Comparison of ENCODE assay signal across 11 mouse cellular contexts in the genomic region with DNA sequence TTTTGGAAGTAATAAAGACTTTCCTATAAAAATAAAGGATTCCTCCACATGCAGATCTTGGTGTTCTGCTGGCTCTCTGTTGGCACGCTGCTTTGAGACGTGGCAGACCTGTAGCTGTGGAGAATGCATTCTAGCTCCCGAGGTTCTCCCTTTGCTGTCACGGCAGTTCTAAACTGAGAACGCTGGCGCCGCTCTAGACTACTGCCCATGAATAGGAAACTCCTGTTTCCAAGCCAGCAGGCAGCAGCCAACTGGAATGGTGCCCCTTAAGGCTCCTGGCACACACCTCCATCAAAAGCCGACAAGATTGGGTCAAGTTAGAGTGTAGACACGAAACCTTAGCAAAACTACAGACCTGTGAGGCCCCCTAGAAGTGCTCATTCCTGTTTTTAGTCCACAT. TPM values are rescaled to one million over a fixed set of nuclear protein-coding genes. Genes with fewer than 3 reads are reported as not detected.
A peak's percentile ranks its signal among the peaks of the same experiment; 100 is the strongest.
DNase-seq lines count a peak whose midpoint lies in the region; ATAC-seq and TF ChIP-seq lines count a peak whose summit lies in the region.
"Had no signal": no experiment of that assay in that cellular context is flagged by ENCODE, and none has a peak within 500 bp of the region (broad histone marks: within the 10 kb centered on the region; RNA-seq: fewer than 3 reads in every experiment).

No protein-coding gene starts in this region.

- intact Hi-C loops in left cerebral cortex, postnatal 36 days (cut with DNase I) = no loop called here

- no peaks in the 10 kb centered on the region for H3K4me1 ChIP-seq in midbrain, embryonic 15.5 days

- H3K27ac ChIP-seq in layer of hippocampus, adult 2 months = peak overlapping the region; percentile 37
- no peak overlapping the region for H3K27ac ChIP-seq in midbrain, embryonic 15.5 days
- H3K27ac ChIP-seq: hindbrain, embryonic 10.5 days; neural tube, embryonic 12.5 days had no signal

- no peak overlapping the region for H3K4me2 ChIP-seq in midbrain, embryonic 15.5 days
- H3K4me2 ChIP-seq: neural tube, embryonic 12.5 days had no signal

- no peak overlapping the region for H3K4me3 ChIP-seq in layer of hippocampus, adult 2 months
- H3K4me3 ChIP-seq in midbrain, embryonic 15.5 days = no peak overlapping the region
- H3K4me3 ChIP-seq: hindbrain, embryonic 10.5 days; neural tube, embryonic 12.5 days had no signal

- no peak overlapping the region for H3K9ac ChIP-seq in midbrain, embryonic 15.5 days
- H3K9ac ChIP-seq: neural tube, embryonic 12.5 days had no signal

- TF ChIP-seq CTCF in layer of hippocampus, adult 2 months (conservative IDR thresholded peaks at IDR 0.05) = 0 out of 2 replicates have a peak, but pooled peaks have one; percentile 7

- H3K36me3 ChIP-seq in midbrain, embryonic 15.5 days (replicated peaks) = no peaks in the 10 kb centered on the region

- no peak for ATAC-seq in midbrain, embryonic 15.5 days (replicated peaks)
- no peak for ATAC-seq in megakaryocyte-erythroid progenitor cell, adult 5-6 weeks (replicated peaks; ENCODE audit: low FRiP score, low TSS enrichment, poor library complexity, severe bottlenecking)

- WGBS in midbrain, embryonic 15.5 days = 94% methylated on average over 9 of the region's 9 CpGs

- no peaks in the 10 kb centered on the region for H3K9me3 ChIP-seq in midbrain, embryonic 15.5 days
- H3K9me3 ChIP-seq: G1E; hindbrain, embryonic 10.5 days; neural tube, embryonic 12.5 days had no signal

- no peaks in the 10 kb centered on the region for H3K27me3 ChIP-seq in midbrain, embryonic 15.5 days (replicated peaks)
- H3K27me3 ChIP-seq: neural tube, embryonic 12.5 days had no signal

- peak; percentile 17 to 33 for DNase-seq in layer of hippocampus, adult 2 months (ENCODE audit: low spot score in 2 of 2)
- no peak for DNase-seq in layer of hippocampus, adult 11-12 months (ENCODE audit: low spot score)
- DNase-seq in cerebellum, postnatal 10 days = peak; percentile 73 to 75
- DNase-seq in gastrocnemius, postnatal 10 days = peak; percentile 47
- DNase-seq in left cerebral cortex, postnatal 36 days (ENCODE audit: low spot score in 2 of 2) = peak; percentile 54 to 57
- no peak for DNase-seq in thymus, adult 18-20 months

RNA-seq across cellular contexts. Expression of a gene that starts 10.8 kb away (rescaled TPM):
- total RNA-seq in layer of hippocampus, adult 2 months (2021) = 10 to 100 TPM; 31.0 to 32.6 TPM
- total RNA-seq in gastrocnemius, postnatal 10 days (2021) = 10 to 100 TPM; 28.2 to 41.3 TPM
- 10 to 100 TPM; 20.9 to 23.0 TPM for total RNA-seq in left cerebral cortex, postnatal 36 days (2021)
- polyA plus RNA-seq in midbrain, embryonic 15.5 days (2015; fragmentation: Nextera tagmentation; extraction: Ambion mirVana) = 45.6 and 51.9 TPM in 2 replicates
- total RNA-seq in megakaryocyte-erythroid progenitor cell, adult 5-6 weeks (2014; fragmentation: Nextera tagmentation) = 78.8 and 91.1 TPM in 2 replicates
- 53.1 and 89.0 TPM in 2 replicates for total RNA-seq in megakaryocyte-erythroid progenitor cell, adult 5-6 weeks (2017)

RNA-seq across cellular contexts. Expression of a gene that starts 37.7 kb away (rescaled TPM):
- under 1 TPM; 0.26 to 0.52 TPM for total RNA-seq in layer of hippocampus, adult 2 months (2021)
- total RNA-seq in gastrocnemius, postnatal 10 days (2021) = 1 to 10 TPM in 1 of 2 experiments, under 1 TPM in 1; 0.68 to 1.1 TPM
- total RNA-seq in left cerebral cortex, postnatal 36 days (2021) = under 1 TPM in 1 of 2 experiments, not detected in 1; 0.32 TPM
- polyA plus RNA-seq in midbrain, embryonic 15.5 days (2015; fragmentation: Nextera tagmentation; extraction: Ambion mirVana) = 0.13 TPM in 1 of 2 replicates, not detected in the other
- not detected in 2 replicates for total RNA-seq in megakaryocyte-erythroid progenitor cell, adult 5-6 weeks (2014; fragmentation: Nextera tagmentation)
- not detected in 2 replicates for total RNA-seq in megakaryocyte-erythroid progenitor cell, adult 5-6 weeks (2017)
- polyA plus RNA-seq: G1E; hindbrain, embryonic 10.5 days had no signal

RNA-seq across cellular contexts. Expression of a gene that starts 38.4 kb away (rescaled TPM):
- total RNA-seq in layer of hippocampus, adult 2 months (2021) = 10 to 100 TPM; 58.0 to 58.7 TPM
- total RNA-seq in gastrocnemius, postnatal 10 days (2021) = 10 to 100 TPM; 61.0 to 62.5 TPM
- 10 to 100 TPM; 41.8 to 45.9 TPM for total RNA-seq in left cerebral cortex, postnatal 36 days (2021)
- 107 and 109 TPM in 2 replicates for polyA plus RNA-seq in midbrain, embryonic 15.5 days (2015; fragmentation: Nextera tagmentation; extraction: Ambion mirVana)
- total RNA-seq in megakaryocyte-erythroid progenitor cell, adult 5-6 weeks (2014; fragmentation: Nextera tagmentation) = 242 and 387 TPM in 2 replicates
- total RNA-seq in megakaryocyte-erythroid progenitor cell, adult 5-6 weeks (2017) = 375 and 422 TPM in 2 replicates

RNA-seq across cellular contexts. Expression of a gene that starts 38.5 kb away (rescaled TPM):
- 100 to 1,000 TPM; 121 to 124 TPM for total RNA-seq in layer of hippocampus, adult 2 months (2021)
- total RNA-seq in gastrocnemius, postnatal 10 days (2021) = 100 to 1,000 TPM; 205 to 206 TPM
- 100 to 1,000 TPM; 113 to 127 TPM for total RNA-seq in left cerebral cortex, postnatal 36 days (2021)
- polyA plus RNA-seq in midbrain, embryonic 15.5 days (2015; fragmentation: Nextera tagmentation; extraction: Ambion mirVana) = 254 and 256 TPM in 2 replicates
- 467 and 537 TPM in 2 replicates for total RNA-seq in megakaryocyte-erythroid progenitor cell, adult 5-6 weeks (2014; fragmentation: Nextera tagmentation)
- 474 and 558 TPM in 2 replicates for total RNA-seq in megakaryocyte-erythroid progenitor cell, adult 5-6 weeks (2017)

Comparison
In these comparisons a context has a peak if more than half of its experiments do, and no peak if none do; other contexts are left out.
1. DNase-seq: peak in layer of hippocampus, adult 2 months (2 of 2), cerebellum, postnatal 10 days (2 of 2), gastrocnemius, postnatal 10 days (single experiment) and left cerebral cortex, postnatal 36 days (2 of 2); none in layer of hippocampus, adult 11-12 months (single experiment) and thymus, adult 18-20 months (0 of 2).